Mouse (Mus musculus) small intestine, adult 10 weeks (tissue): ENCODE measurements around the gene Atic. TPM values are rescaled to one million over a fixed set of nuclear protein-coding genes. Genes with fewer than 3 reads are reported as not detected.

Source experiments
- polyA plus RNA-seq: library from polyadenylated mRNA; stranded (reverse); fragments of 350-450 nt; fragmentation: Illumina TruSeq; extraction: RNeasy Lipid Tissue Mini Kit (QIAGEN cat#74804); gene quantifications from one replicate; pipeline ENCODE4 v1.2.3, GENCODE M21; 2014; ENCODE audit warnings: low replicate concordance

Atic gene
- polyA plus RNA-seq: 45.6 TPM

DNA sequence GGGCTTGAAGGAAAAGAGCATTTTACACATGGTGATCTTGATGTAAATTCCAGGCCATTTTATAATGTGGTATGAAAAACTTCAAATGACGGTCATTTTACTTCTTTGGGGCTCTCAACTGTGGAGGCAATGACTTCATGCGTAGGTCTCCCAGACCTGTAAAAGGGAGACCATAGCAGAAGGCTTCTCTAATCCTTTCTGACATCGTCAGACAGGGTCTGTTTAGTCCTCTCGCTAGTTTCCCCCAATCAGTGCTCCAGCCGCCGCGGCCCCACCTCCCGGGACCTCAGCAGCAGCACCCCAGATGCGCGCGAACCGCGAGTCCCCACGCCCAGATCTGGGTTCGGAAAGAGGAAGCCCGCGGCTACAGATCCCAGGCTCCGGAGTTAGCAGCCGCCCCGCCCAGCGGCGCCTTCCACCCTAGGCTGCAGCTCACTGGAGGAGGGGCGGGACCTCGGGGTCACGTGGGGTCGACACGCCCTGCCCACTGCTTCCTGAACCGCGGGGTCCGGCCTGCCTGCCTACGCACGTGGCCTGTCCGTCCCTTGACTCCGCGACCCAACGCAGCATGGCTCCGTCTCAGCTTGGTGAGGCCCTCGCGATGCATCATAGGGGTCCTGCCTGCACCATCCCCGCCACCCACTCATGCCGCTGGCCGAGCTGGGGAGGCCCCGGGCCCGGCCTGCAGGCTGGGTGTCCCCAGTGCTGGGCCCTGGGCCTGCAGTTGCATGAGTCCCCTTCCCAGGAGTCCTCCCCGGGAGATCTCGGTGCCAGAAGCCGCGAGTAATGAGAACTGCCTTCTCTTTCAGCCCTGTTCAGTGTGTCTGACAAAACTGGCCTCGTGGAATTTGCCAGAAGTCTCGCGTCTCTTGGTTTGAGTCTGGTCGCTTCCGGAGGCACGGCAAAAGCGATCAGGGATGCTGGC lies at the start of gene Atic:
Atic (plus strand) TSS at position 463 of the 925 bp plus-strand sequence.

Other genes starting within 250 kb of the Atic start
- not detected for gene Abca12, start 142.2 kb upstream of the Atic start, polyA plus RNA-seq
- gene Fn1, start 96.0 kb downstream of the Atic start, polyA plus RNA-seq: 16.4 TPM